Mouse (Mus musculus) Patski (cell line): ENCODE measurements around the gene Rptor. TPM values are rescaled to one million over a fixed set of nuclear protein-coding genes. Genes with fewer than 3 reads are reported as not detected.

Experiments
- ATAC-seq: fragments of 100-300 bp; one replicate; pipeline ENCODE4 v1.8.0; 2021
- CTCF ChIA-PET: fragments of 350-600 bp; sonication (Branson Sonifier 250); formaldehyde crosslinking; loops from one replicate; lab custom pipeline; 2022; ENCODE audit warnings: inconsistent platforms; lab: Charles Lee
- POLR2A ChIA-PET: fragments of 350-600 bp; sonication (Branson Sonifier 250); formaldehyde crosslinking; loops from one replicate; lab custom pipeline; 2022; ENCODE audit warnings: antibody characterized with exemption, inconsistent platforms; lab: Charles Lee
- DNase-seq: peaks from one replicate; pipeline ENCODE4 v3.0.0-alpha.2; 2011; ENCODE audit warnings: low read depth, low spot score
- H3K27me3 ChIP-seq: fragments of 371-371 bp; one replicate; pipeline ENCODE4 v1.5.1; 2021
- CTCF ChIP-seq: fragments of 100-300 bp; IDR thresholded peaks from one replicate; pipeline ENCODE4 v1.5.1; 2021
- in situ Hi-C: fragments of 300-500 bp; cut with MboI; formaldehyde crosslinking; loops from 3 replicates; pipeline ENCODE4 v1.11.1; 2018; ENCODE audit warnings: low pct_unique_long_range_greater_than_20kb, mixed read lengths
- polyA plus RNA-seq: library from polyadenylated mRNA; unstranded; gene quantifications from one replicate; pipeline ENCODE4 v1.2.3, GENCODE M21; 2021

Rptor gene
- polyA plus RNA-seq, 1 experiment from 2014 or later, result 27.9 TPM

GRCm38 (mm10) chr11:119916102-119916790 is 313.5 kb downstream of the Rptor start:
- CTCF ChIA-PET, result interaction anchor here (1.2 to 1.6 kb wide), 2 partner anchors 9 to 10 kb away, joined by 3 to 6 read pairs; no protein-coding TSS in a partner anchor
- H3K27me3 ChIP-seq, result no peaks in the 10 kb centered on the region
- DNase-seq, result no peak
- no peak for ATAC-seq
- in situ Hi-C loops, result loop anchor here (10.0 to 25.0 kb wide), 2 partner anchors 79 to 396 kb away; no protein-coding TSS in a partner anchor
- no peak for TF ChIP-seq CTCF
- POLR2A ChIA-PET, result interaction anchor here (1.2 to 1.4 kb wide), 2 partner anchors 9 to 11 kb away, joined by 3 read pairs; no protein-coding TSS in a partner anchor

DNA sequence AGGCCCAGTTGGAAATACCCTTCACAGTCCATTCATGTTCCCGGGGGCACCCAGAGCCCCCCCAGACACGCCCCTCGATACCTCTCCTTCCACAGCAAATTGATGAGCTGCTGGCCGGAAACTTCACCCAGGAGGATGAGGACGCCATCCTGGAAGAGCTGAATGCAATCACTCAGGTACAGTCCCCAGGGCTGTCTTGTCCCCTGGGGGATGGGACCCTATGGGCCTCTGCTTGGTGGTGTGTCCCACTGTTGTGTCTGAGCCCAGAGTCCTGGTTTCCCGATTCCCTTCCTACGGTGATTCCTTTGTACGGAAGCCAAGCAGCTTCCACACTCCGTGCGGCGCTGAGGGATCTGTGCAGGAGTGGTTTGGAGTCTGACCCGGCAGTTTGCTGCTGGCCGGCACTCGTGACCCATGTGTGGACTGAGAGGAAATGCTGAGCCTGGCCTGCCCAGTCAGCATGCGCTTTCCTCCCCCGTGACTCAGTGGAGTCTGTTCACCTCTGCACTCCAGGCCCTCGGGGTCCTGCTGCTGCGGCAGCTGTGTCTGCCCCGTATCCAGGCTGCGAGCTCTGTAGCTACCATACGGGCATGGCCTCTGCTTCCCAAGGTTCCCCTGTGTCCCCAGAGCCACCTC is 314.2 kb downstream of the Rptor start:
- DNase-seq (no peak), ATAC-seq (no peak)
- no peaks in the 10 kb centered on the region for H3K27me3 ChIP-seq
- in situ Hi-C loops, result loop anchor here (10.0 to 25.0 kb wide), 2 partner anchors 78 to 395 kb away; no protein-coding TSS in a partner anchor
- no peak for TF ChIP-seq CTCF
- POLR2A ChIA-PET, result interaction anchor here (1.2 kb wide), 1 partner anchor 10 kb away, joined by 3 read pairs; no protein-coding TSS in a partner anchor
- CTCF ChIA-PET, result interaction anchor here (1.2 to 1.6 kb wide), 2 partner anchors 8 to 10 kb away, joined by 3 to 6 read pairs; no protein-coding TSS in a partner anchor

DNA sequence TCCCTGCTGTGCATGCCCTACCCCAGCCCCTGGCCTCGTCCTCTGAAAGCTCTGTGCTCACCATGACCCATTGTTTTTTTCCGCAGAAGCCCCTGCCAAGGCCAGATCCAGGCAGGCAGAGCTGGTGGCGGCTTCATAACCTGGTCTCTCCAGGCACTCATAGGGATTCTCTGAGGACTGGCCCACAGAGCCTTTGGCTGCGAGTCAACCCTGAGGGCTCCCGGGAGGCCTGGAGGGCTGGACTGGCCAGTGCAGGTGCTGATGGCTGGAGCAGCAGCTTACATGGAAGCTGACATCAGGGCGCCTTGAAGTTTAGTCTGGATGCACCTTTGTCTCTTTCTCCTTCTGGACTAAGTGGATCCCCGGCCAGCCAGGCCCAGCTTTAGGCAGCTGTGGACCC is 315.8 kb downstream of the Rptor start:
- CTCF ChIA-PET, result interaction anchor here (0.7 to 1.2 kb wide), 2 partner anchors 9 to 73 kb away, joined by 3 read pairs; no protein-coding TSS in a partner anchor
- in situ Hi-C loops, result loop anchor here (10.0 to 25.0 kb wide), 2 partner anchors 76 to 394 kb away; no protein-coding TSS in a partner anchor
- DNase-seq (no peak), ATAC-seq (no peak)
- no peaks in the 10 kb centered on the region for H3K27me3 ChIP-seq
- TF ChIP-seq CTCF, result no peak
- POLR2A ChIA-PET, result no interaction called here

DNA sequence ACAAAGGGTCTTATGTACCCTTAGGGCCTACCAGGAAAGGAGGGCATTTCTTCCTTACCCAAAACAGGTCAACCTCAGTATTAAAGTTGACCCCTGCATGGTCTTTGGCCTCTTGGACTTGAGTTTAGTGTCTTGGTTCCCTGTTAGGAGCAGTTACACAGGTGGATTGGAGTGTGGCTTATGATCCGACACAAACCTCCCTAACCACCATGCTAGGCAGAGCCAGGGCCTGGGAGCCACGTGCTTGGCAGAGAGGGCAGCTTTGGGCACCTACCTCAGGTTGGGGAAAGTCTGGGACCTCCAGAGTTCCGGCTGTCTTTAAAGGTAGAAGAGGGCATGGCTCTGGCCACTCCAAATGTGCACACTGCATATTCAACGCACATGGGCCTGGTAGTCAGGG is 316.7 kb downstream of the Rptor start:
- in situ Hi-C loops, result loop anchor here (10.0 to 25.0 kb wide), 2 partner anchors 75 to 393 kb away; no protein-coding TSS in a partner anchor
- POLR2A ChIA-PET, result interaction anchor here (1.0 kb wide), 1 partner anchor 72 kb away, joined by 3 read pairs; no protein-coding TSS in a partner anchor
- TF ChIP-seq CTCF, result no peak
- DNase-seq (no peak), ATAC-seq (no peak)
- CTCF ChIA-PET, result no interaction called here
- no peaks in the 10 kb centered on the region for H3K27me3 ChIP-seq

DNA sequence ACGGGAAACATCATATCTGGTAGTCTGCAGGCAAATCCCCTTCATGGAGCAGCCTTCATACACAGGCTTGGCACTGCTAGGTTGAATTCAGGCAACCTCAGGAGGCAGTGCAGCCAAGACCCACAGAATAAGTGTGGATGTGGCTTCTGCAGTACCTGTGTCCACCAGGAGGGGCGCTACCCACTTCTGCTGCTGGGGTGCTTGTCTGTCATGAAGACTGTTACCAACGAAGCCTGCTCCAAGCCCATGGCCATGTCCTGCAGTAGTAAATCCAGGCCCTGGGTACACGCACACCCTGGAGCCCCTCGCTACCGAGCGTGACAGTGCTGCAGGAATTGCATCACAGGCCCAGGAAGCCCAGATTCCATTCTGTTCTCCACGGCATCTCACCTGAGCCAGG is 317.2 kb downstream of the Rptor start:
- H3K27me3 ChIP-seq, result no peaks in the 10 kb centered on the region
- no peak for TF ChIP-seq CTCF
- POLR2A ChIA-PET, result interaction anchor here (1.0 to 1.5 kb wide), 2 partner anchors 14 to 71 kb away, joined by 3 to 4 read pairs; no protein-coding TSS in a partner anchor
- DNase-seq (no peak), ATAC-seq (no peak)
- CTCF ChIA-PET, result interaction anchor here (1.0 to 1.3 kb wide), 3 partner anchors 10 to 21 kb away, joined by 3 to 6 read pairs (median 4); no protein-coding TSS in a partner anchor
- in situ Hi-C loops, result loop anchor here (5.0 to 25.0 kb wide), 3 partner anchors 75 to 392 kb away; partner anchors contain the start of genes Ndufaf8 and Tepsin

DNA sequence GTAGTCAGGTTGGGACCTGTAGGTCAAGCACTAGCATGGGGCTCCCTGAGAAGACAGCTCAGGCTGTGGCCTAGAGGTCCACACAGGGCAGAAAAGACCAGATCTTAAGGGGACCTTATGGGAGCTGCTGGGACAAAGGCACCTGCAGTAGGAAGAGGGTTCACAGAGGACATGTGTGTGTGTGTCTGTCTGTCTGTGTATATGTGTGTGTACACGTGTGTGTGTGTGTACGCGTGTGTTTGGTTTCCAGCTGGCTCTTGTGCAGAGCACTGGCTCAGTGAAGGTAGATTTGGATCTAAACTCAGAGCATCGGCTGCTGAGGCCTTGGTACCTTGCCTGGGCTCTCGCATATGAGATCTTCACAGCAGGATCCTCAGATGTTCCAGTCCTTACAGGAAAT is 318.0 kb downstream of the Rptor start:
- CTCF ChIA-PET, result interaction anchor here (1.0 to 1.5 kb wide), 5 partner anchors 8 to 71 kb away, joined by 3 to 6 read pairs (median 3); no protein-coding TSS in a partner anchor
- POLR2A ChIA-PET, result interaction anchor here (1.0 to 1.5 kb wide), 2 partner anchors 13 to 70 kb away, joined by 3 to 4 read pairs; no protein-coding TSS in a partner anchor
- H3K27me3 ChIP-seq, result no peaks in the 10 kb centered on the region
- in situ Hi-C loops, result loop anchor here (5.0 to 25.0 kb wide), 2 partner anchors 177 to 392 kb away; partner anchors contain the start of genes Ndufaf8 and Tepsin
- TF ChIP-seq CTCF, result no peak
- ATAC-seq, result no peak
- DNase-seq, result no peak

- no peak for TF ChIP-seq CTCF
- ATAC-seq (no peak), DNase-seq (no peak)
- no peaks in the 10 kb centered on the region for H3K27me3 ChIP-seq
- in situ Hi-C loops, result no loop called here
- CTCF ChIA-PET, result interaction anchor here (0.8 to 2.0 kb wide), 4 partner anchors 9 to 66 kb away, joined by 3 to 9 read pairs (median 6); partner anchors contain the start of gene Chmp6
- POLR2A ChIA-PET, result interaction anchor here (1.5 kb wide), 1 partner anchor 9 kb away, joined by 3 read pairs; no protein-coding TSS in a partner anchor
These were observed 322.5 kb downstream of the Rptor start for GRCm38 (mm10) chr11:119925176-119925575.

DNA sequence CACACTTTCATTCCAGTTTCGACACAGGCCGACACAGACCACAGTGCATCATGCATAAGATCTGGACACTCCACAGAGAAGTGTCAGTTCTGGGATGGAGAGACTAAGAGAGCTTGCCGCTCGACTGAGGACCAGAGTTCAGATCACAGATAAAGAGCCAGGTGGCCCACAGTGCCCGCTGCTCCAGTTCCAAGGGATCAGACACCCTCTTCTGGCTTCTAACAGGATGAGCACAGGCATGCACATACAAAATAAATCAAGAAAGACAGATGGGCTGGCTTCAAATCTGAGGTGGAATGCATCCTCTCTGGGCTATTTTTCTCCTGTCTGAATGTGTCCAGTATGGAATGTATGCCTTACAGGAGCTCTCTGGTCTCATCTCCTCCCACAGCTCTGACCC is 324.1 kb downstream of the Rptor start:
- no peak for TF ChIP-seq CTCF
- no peaks in the 10 kb centered on the region for H3K27me3 ChIP-seq
- DNase-seq (no peak), ATAC-seq (no peak)
- CTCF ChIA-PET, result interaction anchor here (0.9 to 2.0 kb wide), 6 partner anchors 8 to 65 kb away, joined by 3 to 9 read pairs (median 6); partner anchors contain the start of gene Chmp6
- POLR2A ChIA-PET, result interaction anchor here (1.4 kb wide), 1 partner anchor 10 kb away, joined by 3 read pairs; no protein-coding TSS in a partner anchor
- in situ Hi-C loops, result no loop called here

GRCm38 (mm10) chr11:119928023-119928681 is 325.4 kb downstream of the Rptor start:
- TF ChIP-seq CTCF, result no peak
- POLR2A ChIA-PET, result interaction anchor here (0.7 kb wide), 1 partner anchor 139 kb away, joined by 5 read pairs; no protein-coding TSS in a partner anchor
- ATAC-seq (no peak), DNase-seq (no peak)
- H3K27me3 ChIP-seq, result no peaks in the 10 kb centered on the region
- in situ Hi-C loops, result no loop called here
- CTCF ChIA-PET, result no interaction called here
